Mouse (Mus musculus) gastrocnemius, postnatal 4 days (tissue): ENCODE results near the gene 4930544D05Rik. TPM values are rescaled to one million over a fixed set of nuclear protein-coding genes. Genes with fewer than 3 reads are reported as not detected.

ENCODE experiments used
- DNase-seq, 2 experiments: peaks; one replicate each; pipeline ENCODE4 v3.0.0; 2021 to 2022; ENCODE audit warnings: low spot score in 2 of 2, mixed read lengths in 2 of 2
- total RNA-seq, 2 experiments: library from RNA; stranded (reverse); gene quantifications; 2 replicates each; pipeline ENCODE4 v1.2.3; 2021

Gene 4930544D05Rik
- total RNA-seq, 2 experiments from 2014 or later: not detected

DNA sequence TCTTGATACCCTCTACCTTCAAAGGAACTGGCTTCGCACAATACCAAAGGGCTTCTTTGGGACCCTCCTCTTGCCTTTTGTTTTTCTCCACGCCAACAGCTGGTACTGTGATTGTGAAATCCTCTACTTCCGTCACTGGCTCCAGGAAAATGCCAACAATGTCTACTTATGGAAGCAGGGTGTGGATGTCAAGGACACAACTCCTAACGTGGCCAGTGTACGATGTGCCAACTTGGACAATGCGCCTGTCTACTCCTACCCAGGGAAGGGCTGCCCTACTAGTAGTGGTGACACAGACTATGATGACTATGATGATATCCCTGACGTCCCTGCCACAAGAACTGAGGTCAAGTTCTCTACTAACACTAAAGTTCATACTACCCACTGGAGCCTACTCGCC is 24.3 kb downstream of the 4930544D05Rik start:
- DNase-seq: no peak

DNA sequence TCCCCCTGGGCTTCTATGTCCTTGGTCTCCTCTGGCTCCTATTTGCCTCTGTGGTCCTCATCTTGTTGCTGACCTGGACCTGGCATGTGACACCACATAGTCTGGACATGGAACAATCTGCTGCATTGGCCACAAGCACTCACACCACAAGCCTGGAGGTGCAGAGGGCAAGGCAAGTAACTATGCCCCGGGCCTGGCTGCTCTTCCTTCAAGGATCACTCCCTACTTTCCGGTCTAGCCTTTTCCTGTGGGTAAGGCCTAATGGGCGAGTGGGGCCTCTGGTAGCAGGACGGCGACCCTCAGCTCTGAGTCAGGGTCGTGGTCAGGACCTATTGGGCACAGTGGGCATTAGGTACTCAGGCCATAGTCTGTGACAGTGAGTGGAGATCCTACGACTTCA is 25.6 kb downstream of the 4930544D05Rik start:
- no peak for DNase-seq

DNA sequence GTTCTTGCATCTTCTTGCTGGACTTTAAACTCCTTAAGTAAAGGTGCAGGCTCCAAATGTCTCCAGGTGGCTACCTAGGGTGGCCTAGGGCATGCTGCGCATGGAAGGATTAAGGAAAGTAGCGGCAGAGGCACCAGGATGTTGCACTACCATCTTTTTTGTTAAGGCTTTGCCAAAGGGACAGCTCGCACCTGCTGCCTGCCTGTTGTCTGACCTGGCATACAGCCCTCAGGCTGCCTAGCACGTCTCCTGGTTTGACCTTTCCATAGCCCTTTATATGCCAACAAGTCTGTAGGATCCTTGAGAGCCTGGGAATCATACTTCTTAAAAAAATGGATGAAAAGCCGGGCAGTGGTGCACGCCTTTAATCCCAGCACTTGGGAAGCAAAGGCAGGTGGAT is 27.4 kb downstream of the 4930544D05Rik start:
- no peak for DNase-seq

DNA sequence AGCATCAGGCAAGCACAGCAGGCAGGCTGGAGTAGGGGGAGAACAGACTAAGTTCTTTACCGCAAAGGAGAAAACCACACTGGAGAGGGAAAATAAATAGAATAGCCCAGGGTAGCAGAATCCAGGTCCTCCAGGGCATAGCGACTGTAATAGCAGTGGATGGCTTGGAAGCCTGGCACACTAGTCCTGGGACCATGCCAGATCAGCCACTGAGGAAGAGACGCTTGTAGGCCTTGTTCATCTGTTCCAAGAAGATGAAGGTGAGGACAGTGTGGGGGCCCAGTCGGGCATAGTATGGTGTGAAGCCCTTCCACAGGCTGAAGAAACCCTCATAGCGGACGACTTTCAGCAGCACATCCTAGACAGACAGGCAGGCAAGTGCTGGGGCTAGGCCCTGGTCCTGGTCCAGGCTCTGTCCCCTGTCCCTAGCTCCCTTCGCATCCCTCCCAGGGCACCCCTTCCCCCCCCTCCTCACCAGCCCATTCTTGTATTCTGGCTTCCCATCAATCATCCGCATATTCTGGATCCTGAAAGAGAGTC is 29.0 kb downstream of the 4930544D05Rik start:
- no peak for DNase-seq

DNA sequence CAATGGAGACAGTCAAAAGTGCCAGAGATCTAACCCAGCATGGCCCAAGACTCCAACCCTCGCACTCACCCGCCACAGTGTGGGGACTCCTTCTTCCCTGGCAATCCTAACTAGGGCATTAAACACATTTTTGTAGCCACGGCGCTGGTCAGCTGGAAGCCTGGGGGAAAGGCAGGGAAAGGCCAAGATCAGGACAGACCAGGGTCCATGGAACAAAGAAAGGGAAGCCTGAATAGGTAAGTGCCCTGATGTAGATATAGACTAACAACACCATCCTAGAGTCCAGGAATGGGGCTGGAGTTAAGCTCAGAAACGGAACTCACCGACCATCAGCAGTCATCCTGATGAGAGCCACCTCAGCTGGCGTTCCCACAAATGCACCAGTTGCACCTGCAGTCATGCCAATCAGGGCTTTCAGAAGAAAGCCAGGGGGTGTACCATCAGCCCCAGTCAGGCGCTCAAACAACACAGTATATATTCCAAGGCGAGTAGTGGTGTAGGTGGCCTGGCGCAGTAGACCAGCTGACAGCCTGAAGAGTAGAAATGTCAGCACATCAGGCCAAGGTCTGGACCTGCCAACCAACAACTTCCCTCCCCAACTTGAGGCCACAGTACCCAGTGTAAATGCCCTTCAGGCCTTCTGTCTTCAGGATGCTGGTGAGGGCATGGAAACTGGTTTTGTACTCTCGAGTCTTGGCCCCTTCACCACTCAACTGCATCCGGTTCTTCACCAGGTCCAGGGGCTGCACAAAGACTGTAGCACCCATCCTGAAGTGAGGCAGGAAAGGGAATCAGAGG is 30.0 kb downstream of the 4930544D05Rik start:
- DNase-seq: no peak

DNA sequence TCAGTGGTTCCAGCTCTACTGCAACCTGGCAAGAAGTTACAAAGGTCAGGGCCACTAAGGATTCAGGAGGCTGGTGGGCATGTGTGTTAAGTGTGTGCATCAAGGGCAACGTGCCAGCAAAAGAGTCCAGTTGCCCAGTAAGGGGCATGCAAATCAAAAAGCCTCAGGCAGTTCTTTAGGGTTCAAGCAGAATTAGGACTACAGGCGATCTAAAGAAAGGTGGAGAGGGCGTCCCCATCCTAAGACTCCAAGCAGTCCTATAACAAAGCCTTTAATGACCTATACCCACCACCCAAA is 30.6 kb downstream of the 4930544D05Rik start:
- no peak for DNase-seq

DNA sequence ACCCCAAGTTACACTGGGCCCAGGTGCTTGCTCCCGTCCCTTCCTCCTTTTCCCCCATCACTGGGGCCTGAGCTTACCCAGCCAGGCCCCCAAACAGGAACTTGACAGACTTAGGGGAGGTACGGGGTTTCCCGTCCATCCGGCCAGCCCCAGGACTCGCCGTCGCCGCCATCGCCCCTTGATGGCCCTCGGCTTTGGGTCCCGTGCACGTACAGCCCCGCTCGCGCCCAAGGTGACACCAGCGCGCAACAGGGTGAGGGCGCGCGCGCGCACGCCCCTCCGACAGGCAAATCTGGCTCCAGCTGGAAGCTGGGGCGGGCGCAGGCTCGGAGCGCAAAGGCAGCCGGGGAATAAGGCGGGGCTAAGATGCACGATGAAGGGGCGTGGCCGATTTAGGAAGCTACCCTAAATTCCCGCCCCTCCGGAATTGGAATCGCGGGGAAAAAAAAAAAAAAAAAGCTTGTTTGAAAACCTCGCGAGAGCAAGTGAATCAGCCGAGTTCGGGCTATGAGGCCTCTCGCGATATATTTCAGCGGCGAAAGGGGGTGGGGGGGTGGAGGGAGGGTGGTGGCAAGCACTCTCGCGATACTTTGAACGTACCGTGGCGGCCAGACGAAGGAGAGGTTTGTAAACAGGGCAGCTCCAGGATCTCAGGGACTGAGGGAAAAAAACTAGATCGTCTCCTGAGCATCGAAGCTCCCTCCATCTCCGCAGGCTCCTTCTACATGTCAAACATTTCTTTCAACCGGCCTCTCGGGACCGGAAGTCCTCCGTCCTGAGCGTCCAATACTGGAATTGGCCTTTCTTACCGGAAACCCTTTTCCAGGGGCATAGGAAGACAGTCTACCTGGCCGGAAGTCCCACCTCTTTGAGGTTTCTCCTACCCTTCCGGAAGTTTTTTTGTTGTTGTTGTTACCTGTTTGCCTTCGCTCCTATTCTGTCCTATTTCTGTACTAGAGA is 31.3 kb downstream of the 4930544D05Rik start, which contains the start of the genes Rnf167 and Slc25a11:
Gene Rnf167 (plus strand): TSS at position 545 of the 960 bp plus-strand sequence.
Gene Slc25a11 (minus strand): TSS at position 789 of the 960 bp plus-strand sequence.
- DNase-seq: peak; percentile 87 to 96

DNA sequence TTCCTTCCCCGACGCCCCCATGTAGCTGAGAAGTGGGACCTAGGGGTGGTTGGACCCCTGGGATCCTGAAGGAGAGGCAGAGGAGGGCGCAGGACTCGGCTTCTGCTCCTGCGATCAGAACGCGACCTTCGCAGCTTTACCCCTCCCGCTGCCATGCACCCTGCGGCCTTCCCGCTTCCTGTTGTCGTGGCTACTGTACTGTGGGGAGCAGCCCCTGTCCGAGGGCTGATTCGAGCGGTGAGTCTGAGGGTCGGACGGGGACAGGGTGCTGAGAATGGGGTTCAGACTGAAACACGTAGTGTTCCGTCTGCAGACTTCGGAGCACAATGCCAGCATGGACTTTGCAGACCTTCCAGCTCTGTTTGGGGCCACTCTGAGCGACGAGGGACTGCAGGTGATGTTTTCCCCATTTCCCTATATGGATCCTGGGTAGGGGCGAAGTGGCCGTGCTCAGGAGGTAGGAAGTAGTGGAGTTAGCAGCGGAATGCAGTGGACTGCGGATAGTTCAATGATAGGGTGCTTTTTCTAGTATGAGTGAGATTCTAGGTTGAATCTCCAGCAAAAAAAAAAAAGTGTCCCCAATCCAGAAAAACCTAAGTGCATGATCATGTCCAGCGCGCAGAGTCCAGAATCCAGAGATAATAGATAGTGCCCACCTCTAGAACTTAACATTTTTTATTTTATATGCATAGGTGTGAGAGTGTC is 32.2 kb downstream of the 4930544D05Rik start:
- DNase-seq: peak in 1 of 2 experiments; percentile 42

DNA sequence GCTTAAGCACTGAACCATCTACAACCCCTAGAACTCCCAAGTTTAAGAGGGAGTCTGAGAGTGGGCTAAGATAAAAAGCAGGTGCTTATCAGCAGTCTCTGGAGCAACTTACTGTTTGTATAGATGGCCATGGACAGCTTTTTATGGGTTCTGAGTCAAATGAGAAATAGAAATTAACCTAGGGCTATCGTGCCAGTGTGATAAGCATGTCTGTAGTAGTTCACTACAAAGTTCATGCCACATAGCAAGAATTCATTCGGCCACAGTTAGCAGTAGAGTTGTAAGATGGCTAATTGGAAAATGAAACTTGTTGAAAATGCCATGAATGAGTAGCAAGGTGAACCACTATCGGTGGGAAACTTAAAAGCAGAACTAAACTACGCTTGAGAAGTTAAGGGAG is 32.9 kb downstream of the 4930544D05Rik start:
- DNase-seq: no peak

DNA sequence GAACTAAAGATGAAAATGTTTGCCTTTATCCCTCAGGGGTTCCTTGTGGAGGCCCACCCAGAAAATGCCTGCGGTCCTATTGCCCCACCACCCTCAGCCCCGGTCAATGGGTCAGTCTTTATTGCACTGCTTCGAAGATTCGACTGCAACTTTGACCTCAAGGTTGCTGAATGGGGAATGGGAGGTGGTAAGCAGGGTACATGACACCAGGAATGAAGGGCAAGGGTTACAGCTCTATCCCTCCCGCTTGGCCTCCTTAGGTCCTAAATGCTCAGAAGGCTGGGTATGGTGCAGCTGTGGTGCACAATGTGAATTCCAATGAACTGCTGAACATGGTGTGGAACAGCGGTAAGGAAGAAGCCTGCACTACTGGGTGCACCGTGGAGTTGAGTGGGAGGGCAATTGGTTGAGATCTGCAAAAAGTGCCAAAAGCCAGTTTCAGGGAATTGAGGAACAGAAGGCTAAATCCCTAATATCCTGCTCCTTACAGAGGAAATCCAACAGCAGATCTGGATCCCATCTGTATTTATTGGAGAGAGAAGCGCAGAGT is 33.6 kb downstream of the 4930544D05Rik start:
- DNase-seq: no peak

DNA sequence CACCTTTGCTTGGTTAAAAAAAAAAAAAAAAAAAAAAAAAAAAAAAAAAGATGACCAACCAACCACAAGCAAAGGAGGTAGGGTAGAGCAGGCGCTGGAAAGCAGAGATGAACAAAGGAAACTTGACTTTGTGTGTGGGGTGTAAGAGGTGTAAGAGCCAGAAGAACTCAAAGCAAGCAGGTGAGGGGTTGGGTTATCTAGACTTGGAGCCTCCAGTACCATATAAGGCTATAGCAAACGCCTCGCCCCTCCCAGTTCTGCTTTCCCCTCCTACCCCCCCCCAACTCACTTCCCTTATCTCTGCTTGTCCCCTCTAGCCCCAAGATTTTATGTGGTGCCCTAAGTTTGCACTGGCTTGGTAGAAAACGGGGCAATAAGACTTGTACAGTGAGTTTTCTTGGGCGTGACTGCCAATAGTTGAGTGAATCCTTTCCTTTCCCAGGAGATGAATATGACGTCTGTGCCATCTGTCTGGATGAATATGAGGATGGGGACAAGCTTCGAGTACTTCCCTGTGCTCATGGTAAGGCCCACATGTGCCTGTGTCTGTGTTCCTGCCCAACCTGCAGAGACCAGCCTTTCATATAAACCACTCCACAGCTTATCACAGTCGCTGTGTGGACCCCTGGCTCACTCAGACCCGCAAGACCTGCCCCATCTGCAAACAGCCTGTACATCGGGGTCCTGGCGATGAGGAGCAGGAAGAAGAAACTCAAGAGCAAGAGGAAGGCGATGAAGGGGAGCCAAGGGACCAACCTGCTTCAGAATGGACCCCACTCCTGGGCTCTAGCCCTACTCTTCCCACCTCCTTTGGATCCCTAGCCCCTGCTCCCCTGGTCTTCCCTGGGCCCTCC is 34.9 kb downstream of the 4930544D05Rik start:
- DNase-seq: no peak

DNA sequence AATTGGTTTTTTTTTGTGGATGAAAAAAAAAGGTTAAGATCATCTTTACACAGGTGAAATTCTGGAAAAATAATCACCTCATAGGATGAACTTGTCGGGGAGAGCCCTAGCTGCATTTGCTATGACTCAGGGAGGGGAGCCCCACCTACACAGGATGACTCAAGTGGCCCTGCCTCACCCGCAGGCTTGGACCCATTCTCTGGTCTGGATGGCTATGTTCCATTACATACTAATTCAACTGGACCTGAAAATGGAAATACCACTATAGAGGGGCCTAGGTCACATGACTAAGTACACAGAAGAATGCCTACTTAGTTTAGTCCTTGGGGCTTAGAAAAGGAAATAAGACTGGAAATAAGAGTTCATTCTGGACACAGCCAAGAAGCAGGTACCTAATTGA is 35.7 kb downstream of the 4930544D05Rik start:
- DNase-seq: no peak

DNA sequence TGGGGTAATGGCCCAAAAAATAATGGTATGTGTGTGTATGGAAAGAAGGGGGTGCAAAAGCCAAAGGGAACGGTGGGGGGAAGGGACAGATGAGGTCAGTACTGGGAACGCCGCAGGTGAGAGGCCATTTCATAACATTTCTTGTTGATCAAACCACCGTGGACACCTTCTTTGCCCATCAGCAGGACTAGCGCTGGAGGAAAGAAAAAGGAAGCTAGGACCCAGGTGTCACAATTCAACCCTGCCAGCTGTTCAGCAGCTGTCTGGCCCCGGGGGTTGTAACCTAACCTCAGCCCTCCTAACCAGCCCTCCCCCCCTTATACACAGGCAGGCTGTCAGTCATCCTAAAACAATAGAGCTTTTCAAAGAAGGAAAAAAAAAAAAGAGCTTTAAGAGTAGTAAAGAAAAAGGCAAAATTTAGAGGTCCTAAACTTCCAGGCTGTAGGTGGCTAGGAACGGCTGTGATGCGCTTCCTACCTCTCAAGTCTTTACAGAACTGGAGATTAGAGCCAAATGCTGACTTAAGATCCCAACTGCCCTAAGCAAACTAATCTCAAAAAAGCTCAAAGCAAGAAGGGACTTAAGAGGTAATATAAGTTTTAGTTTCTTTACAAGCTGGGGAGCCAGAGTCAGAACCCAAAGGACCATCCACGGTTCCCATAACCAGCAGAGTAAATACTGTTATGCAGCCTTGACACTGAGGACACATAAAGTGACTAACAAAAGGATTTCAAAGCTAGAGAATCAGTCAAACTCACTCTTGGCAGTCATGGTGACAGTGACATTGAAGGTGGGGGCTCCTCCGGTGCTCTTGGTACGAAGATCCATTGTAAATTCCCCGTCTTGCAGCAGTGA is 36.6 kb downstream of the 4930544D05Rik start:
- no peak for DNase-seq

DNA sequence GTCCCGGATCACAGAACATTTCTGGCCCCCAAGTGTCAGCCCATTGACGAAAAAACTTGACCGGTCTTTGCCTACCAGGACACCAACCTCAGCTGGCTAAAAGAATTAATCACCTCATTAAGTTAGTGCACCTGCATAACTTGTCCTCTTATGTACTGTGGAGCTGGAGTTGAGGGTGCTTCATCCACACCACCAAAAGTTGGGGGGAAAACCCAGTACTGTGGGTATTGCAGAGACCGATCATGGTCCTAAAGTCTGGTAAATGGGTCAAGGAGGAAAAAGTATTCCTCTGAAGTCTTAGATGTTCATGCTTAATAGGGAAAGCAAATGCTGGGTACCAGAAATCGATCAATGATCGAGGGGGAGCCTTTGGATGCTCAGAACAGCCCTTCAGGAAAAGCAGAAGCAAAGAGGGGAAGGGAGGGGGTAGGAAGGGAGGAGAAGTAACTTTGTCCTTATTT is 37.3 kb downstream of the 4930544D05Rik start:
- DNase-seq: no peak

DNA sequence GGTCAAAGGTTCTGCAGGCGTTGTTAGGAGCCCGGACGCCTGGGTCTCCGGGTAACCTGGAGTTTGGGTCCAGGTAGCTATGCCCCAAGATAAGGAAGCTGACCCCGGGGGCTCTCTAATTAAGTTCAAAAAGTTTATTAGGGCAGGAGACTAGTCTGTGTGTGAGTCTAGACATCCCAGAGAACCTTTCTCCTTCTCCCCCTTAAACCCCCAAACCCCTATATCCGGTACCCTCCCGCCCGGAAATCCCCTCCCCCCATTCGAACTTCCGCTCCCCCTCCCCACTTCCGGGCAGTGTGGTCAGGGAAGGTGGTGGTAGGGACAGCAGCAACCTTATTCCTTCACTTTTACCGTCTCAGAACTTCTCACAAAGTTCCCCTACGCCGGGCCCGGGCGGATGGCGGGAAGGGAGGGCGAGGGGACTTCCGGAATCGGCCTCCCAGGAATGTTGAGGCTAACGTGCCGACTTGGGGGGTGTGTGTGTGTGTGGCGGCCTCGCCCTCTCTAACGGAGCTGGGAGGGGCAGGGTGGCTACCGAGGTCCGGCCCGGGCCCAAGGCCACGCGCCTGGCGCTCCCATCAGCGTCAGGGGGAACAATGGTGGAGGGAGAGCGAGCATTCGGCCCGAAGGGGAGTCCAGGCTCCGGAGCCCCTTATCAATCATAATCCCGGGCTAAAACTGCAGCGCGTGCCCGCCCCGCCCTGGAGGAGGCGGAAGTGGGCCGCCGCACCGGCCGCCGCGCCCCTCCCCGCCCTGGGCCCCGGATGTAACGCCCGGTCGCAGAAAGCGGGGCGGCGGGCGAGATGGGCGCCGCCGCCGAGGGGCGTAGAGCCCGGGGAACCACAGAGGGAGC is 37.9 kb downstream of the 4930544D05Rik start:
- DNase-seq: peak; percentile 61 to 76

DNA sequence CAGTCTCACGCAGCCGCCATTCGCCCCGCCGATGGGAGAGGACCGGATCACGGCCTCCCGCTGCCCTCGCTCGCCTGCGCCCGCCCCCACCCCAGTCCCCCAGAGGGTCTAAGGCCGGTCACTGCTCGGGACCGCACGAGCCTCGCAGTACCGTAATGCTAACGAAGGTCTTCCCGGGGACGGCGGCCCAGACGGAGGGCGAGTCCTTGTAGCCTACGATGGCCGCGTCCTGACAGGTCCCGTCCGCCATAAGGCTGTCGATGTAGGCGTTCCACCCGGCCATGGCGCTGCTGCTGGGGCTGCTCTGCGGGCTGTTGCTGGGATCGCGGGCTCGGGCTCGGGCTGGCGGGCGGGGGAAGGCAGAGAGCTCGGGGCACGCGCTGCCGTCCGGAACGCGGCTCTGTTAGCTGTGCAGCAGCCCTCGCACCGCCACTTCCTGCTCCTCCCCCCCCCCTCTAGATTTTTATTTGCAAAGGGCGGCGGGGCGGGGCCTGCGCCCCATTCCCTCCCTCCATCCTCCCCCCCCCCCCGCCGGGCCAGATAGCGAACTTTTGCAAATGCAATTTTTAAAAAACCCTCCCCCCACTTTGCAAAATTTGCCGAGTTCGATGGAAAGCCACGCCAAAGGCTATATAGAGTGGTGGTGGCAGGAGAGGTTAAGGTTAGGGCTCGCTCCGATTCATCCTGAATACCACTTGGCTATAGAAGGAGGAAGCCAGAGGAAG is 38.7 kb downstream of the 4930544D05Rik start, which contains the start of gene Pfn1:
Gene Pfn1 (minus strand): TSS at position 447 of the 725 bp plus-strand sequence.
- DNase-seq: peak; percentile 72 to 82
